Mouse (Mus musculus) spleen, postnatal 14 days (tissue): ENCODE results near the gene Soga1.

Source experiments
- DNase-seq, 2 experiments: peaks; one replicate each; pipeline ENCODE4 v3.0.0; 2021 to 2022; ENCODE audit warnings: low spot score in 2 of 2

Gene Soga1

GRCm38 (mm10) chr2:157078793-157079700 lies at the start of gene Soga1:
Gene Soga1 (minus strand): TSS chr2:157079254.
- peak; percentile 25 to 50 for DNase-seq

DNA sequence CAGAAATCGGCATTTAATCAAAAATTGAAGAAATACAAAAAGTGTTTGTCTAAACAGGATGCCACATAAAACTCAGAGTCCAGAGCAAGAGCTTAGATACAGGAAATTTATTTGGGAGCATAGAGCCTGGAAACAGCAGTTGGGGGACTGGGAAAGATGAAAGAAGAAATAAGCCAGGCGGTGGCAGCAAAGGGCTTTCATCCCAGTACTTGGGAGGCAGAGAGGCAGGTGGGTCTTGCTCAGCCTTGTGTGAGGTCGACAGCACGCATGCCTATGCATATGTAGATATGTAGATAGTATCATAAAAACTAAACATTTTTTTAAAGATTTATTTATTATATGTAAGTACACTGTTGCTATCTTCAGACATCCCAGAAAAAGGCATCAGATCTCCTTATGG lies 49.0 kb upstream of the Soga1 start:
- no peak for DNase-seq

- DNase-seq: no peak
These were observed 48.3 kb upstream of the Soga1 start for GRCm38 (mm10) chr2:157127370-157127769.

- no peak for DNase-seq
These were observed 46.2 kb upstream of the Soga1 start for GRCm38 (mm10) chr2:157125246-157125645.

DNA sequence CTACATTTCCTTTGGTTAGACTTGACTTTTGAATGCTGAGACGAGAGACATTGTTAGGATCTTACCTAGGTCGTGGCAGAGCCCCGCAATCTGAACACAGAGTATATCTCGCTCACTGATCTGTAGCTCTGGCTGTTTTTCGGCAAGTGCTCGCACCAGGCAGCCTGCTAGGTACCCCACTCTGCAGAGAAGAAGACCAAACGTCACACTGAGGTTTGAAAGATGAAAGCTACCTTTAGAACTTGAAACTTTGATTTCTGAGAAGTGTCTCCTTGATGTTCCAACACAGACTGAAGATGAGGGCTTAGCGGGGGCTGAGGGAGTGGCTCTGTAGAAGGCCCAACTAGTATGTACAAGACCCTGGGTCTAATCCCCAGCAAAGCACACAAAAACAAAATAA lies 42.7 kb upstream of the Soga1 start:
- no peak for DNase-seq

DNA sequence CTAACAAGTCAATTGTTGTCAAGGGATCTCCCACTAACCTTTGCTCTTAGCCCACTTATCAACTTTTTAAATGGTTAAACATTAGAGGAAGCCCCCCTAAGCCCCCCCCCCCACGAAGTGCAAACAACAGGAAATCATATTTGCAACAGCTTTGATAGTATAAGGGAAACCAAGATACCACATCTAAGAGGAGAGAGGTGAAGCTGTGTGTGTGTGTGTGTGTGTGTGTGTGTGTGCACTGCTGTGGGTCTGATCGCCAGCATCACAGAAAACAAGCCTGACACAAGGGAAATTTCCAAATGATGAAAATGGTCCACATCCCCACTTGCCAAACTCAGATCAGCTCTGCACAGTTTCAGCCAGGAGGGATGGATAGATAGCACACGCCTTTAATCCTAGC lies 40.0 kb upstream of the Soga1 start:
- DNase-seq: no peak

- DNase-seq: no peak
These were observed 39.5 kb upstream of the Soga1 start for GRCm38 (mm10) chr2:157118556-157118955.

DNA sequence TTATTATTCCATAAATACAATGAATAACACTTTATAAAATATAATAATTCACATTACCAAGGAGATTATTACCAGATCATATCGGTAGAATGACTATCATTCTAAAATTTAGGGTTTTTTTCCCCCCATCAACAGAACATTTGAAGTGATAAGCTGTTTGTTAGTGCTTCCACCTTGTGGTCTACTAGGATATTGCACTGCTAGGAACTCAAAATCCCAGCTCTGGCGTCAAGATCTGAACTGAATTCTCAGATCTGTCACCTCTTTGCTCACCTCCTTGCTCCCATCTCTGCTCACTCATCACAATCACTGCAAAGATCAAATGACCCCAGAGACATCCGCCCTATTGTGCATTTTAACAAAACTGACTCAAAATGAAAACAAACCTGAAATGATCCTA lies 37.9 kb upstream of the Soga1 start:
- no peak for DNase-seq

DNA sequence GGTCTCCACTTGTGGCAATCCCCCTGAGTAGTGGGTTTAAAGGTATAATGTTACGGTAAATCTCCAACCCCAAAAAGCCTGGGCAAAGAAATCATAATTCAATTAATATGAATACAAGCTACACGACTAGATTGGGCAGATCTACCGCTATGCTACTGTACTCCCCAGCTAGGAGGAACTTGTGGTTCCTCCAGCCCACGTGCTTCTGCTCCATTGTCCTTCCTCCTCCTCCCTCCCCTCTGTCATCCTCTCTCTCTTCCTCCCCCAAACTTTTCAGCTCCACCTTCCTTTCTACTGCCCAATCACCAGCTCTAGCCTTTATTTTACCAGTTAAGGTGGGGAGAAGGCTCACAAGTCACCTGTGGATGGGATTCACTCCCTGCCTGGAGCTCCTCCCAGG lies 29.2 kb upstream of the Soga1 start:
- no peak for DNase-seq

DNA sequence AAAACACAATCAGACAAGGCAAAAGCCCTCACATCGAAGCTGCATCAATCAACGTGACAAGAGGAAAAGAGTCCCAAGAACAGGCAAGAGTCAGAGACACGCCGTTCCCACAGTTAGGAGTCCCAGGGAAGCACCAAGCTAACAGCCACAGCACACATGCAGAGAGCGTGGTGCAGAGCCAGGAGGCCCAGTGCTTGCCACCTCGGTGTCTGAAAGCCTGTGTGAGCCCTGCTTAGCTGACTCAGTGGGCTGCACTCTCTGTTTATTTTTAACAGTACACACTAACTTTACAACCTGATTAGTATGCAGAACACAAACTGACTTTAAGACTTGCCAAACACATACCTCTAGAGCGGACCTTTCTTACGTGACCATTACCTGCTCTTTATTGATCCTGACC lies 25.4 kb upstream of the Soga1 start:
- no peak for DNase-seq

- DNase-seq: no peak
These were observed 23.2 kb upstream of the Soga1 start for GRCm38 (mm10) chr2:157102256-157102655.

GRCm38 (mm10) chr2:157101650-157102049 lies 22.6 kb upstream of the Soga1 start:
- DNase-seq: no peak

GRCm38 (mm10) chr2:157100319-157100605 lies 21.2 kb upstream of the Soga1 start:
- no peak for DNase-seq

- DNase-seq: no peak
These were observed 20.7 kb upstream of the Soga1 start for GRCm38 (mm10) chr2:157099532-157100318.

DNA sequence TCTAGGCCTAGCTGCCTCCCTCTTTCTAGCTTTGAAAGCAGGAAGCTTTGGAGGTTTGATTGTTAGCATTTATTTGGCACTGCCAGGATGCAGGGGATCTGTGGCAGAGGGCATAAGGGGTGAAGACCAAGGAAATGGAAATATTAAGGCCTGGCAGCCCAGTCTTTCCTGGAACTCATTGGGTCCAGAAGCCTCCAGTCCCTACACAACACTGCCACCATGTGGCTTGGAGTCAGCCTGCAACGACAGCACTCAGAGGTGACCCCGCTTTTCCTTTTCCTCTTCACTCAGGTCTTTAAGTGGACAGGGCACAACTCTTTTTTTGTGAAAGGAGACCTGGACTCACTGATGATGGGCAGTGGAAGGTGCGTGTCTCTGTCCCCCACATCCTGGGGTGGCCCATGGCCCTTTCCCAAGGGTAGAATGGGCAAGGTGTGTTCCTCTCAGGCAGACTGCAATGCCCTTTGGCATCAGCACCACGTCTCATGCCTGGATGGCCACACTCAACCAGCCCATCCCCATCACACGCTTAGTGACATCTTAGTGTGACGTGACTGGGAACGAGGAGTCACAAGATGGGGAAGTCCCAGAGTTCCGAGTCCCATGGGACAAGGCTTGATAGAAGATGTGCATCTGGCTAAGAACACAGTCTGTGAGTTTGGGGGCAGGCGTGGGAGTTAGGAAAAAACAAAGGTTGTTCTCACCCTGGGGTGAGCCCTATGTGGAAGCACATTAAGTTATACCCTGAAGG lies 16.1 kb upstream of the Soga1 start:
- peak in 1 of 2 experiments; percentile 48 for DNase-seq

DNA sequence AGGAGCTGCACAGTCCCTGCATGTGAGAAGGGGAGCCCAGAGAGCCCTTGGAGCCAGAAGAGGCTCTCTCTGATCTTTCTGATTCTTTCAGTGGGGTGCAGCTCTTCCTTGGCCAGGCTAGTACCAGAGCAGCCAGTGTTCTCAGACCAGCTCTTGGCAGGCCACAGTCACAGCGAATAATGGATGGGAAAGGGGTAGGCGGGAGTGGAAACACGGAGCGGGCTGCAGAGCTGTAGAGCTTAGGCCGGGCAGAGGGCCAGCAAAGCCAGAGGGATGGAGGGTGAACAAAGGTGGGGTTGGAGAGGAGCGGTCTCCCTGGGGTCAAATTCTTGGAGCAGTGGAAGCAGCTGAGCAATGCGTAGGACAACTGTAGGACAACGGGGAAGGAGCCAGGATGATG lies 13.0 kb upstream of the Soga1 start:
- DNase-seq: no peak

- no peak for DNase-seq
These were observed 8.7 kb upstream of the Soga1 start for GRCm38 (mm10) chr2:157087536-157088317.

DNA sequence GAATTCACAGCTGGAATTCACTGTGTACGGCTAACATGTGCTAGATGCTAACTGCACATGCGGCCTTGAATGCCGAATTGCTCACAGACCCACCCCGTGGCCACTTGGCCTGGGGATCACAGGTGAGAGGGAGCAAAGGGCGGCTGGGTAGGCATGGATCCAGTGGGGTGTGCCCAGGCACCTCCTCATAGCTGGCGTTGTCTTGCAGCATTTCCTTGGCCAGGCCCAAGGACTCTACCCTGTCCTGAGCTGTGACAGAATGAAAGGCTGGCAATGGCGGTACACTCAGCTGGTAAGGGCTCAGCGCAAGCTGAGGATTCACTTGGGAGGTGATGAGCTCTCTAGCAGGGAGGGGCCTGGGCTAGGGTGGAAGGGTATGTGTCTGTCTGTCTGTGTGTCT lies 7.7 kb upstream of the Soga1 start, which contains the start of gene Tldc2:
TSS of gene Tldc2 (plus strand) at position 260 of the 400 bp plus-strand sequence.
- DNase-seq: no peak

DNA sequence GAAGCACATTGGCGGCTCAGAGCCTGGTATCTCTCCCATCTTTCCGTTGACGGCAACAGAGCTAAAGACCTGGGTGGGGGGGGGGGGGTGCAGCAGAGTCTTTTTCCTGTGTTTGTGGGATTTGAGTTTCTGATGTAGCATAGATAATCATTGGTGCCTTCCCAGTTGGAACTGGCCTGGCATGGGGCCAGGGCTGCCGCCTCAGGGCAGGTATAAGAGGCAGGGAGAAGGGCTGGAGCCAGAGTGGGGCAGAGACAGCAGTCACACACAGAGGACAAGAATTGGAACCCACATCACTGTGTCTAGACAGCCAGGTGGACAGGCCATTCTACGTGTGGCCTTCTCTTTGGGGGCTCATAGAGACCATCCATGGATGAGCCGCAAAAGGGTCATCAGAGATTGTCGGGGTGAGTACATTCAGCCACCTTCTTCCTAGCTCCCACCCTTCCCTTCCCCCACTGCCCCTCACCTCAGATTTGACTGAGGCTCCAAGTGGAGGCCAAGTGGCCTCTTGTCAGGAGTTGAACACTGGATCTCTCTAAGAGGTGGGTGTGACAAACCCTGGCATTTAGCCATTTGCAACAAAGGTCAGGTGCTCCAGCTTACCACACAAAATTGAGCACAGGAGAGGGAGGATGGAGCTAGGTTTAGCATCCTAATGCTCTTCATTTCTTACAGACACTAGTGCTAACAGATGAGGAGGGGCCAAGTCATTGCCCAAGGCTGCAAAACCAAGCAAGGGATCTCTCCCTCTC lies 6.0 kb upstream of the Soga1 start:
- DNase-seq: no peak

- DNase-seq: no peak
These were observed 2.9 kb upstream of the Soga1 start for GRCm38 (mm10) chr2:157081960-157082359.

DNA sequence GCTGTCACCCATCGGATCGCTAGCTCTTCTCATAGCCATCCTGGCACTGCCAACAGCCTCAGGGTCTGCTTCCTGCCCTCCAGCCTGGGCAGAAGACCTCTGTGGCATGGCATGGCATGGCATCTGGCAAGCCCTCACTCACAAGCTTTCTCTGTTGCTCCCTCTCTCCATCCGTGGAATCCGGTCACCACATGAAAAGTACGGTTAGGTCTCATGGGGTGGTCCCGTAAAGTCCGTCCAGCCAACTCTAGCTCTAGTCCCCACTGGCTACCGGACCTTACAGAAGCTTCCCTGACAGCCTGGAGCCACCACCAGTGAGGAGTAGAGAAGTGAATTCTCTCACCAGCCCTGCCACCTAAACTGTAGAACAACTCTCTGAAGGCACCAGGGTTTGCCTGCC lies 2.3 kb upstream of the Soga1 start:
- DNase-seq: no peak
